Mouse (Mus musculus) kidney, postnatal 10 days (tissue): ENCODE results near the gene Ss18l2.
A peak's percentile ranks its signal among the peaks of the same experiment; 100 is the strongest.

Experiments
- DNase-seq: peaks from one replicate; pipeline ENCODE4 v3.0.0; 2021; ENCODE audit warnings: mixed read lengths

The Ss18l2 gene

DNA sequence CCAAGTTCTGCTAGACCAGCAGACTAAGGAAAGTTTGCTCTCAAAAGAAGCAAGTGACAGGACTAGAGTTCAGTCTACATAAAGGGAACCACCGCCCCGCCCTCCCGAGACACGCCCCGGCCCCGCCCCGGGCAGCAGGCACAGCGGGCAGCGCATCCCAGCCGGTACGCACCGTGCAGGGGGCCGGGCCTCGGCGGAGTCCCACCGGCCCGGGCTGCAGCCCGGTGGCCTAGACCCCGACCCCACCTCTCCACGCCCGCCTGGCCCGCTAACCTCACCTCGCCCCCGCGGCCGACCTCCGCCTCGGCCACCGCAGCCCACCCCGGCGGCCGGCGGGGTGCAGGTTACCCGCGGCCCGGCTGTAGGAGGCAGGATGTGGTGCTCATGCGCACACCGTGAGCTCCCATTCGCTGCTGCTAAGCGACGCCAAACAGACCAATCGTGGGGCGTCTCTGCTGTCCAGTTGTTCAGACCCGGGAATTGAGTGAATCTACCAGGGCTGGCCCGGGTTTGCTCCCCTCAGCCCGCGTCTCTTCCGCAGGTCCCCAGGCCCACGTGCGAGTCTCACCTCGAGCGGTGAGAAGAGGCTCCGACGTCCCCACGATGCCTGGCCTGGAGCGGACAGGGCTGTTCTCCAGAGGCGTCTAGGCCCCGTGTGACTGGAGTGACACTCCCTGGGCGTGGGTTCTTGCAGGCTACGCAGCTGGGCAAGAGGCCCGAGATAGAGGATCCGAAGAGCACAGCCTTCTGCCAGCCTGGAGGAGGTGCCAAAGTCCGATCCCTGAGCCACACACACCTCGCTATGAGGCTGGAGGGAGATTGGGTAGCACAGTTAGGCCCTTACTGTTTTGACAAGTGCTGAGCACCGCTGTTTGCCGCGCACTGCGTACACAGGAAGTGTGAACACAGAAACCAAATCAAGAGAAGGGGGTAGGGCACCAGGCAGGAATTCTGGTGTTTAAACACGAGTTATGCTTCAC, 5.2 kb upstream of the Ss18l2 start, which contains the start of gene Sec22c:
Gene Sec22c, minus strand, starts transcription at position 845 of the 980 bp plus-strand sequence.
- peak; percentile 92 for DNase-seq

- no peak for DNase-seq
Measured at GRCm38 (mm10) chr9:121706029-121706675, 4.0 kb upstream of the Ss18l2 start.

DNA sequence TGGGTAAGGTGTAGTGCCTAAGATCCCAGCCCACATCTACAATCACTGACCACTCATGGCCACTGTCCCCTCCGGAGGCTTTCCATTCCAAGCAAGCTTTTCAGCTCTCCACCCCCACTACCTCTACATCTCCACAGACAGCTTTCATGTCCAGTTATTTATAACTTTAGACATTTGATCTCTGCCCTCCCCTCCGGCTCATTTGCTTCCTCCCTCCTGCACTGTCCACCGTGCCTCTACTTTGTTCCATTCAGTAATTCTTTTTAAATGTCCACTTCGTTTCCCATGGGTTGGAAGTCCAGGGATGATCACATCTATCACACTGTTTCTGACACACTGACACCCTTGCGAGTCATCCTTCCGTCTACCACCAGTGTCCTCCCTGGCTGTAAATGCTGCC, 2.3 kb upstream of the Ss18l2 start:
- no peak for DNase-seq

GRCm38 (mm10) chr9:121708506-121709486, 1.3 kb upstream of the Ss18l2 start:
- no peak for DNase-seq

- no peak for DNase-seq
Measured at GRCm38 (mm10) chr9:121710584-121710975, 451 bp downstream of the Ss18l2 start.

DNA sequence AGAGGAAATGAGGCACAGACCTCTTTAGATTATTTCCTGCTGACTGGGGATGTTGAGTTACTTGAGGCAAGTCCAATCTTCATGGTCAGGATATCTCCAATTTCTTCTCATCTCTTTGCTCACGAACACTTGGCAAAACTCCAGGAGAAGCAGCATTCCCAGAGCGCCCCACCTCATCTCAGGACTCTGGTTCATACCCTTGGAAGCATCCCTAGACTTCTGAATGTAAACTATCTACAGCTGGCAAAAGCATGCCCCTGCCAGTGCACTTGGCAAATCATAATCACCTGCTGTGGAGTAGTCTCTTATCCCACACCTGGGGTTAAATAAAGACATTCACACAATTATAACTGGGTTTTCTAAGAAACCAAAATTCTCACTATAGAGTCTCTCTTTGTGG, 6.9 kb downstream of the Ss18l2 start:
- DNase-seq: no peak

GRCm38 (mm10) chr9:121718070-121718705, 8.1 kb downstream of the Ss18l2 start:
- DNase-seq: no peak

- peak; percentile 99 for DNase-seq
Measured at GRCm38 (mm10) chr9:121718792-121719318, 8.7 kb downstream of the Ss18l2 start, which contains the start of gene Nktr. Gene Nktr, plus strand, starts transcription at chr9:121719169.

GRCm38 (mm10) chr9:121719347-121720331, 9.5 kb downstream of the Ss18l2 start:
- DNase-seq: peak; percentile 43

GRCm38 (mm10) chr9:121740490-121740889, 30.4 kb downstream of the Ss18l2 start:
- DNase-seq: no peak

GRCm38 (mm10) chr9:121741168-121741567, 31.0 kb downstream of the Ss18l2 start:
- no peak for DNase-seq

- no peak for DNase-seq
Measured at GRCm38 (mm10) chr9:121744051-121744450, 33.9 kb downstream of the Ss18l2 start.

- DNase-seq: no peak
Measured at GRCm38 (mm10) chr9:121752774-121753173, 42.6 kb downstream of the Ss18l2 start.

GRCm38 (mm10) chr9:121754624-121755023, 44.5 kb downstream of the Ss18l2 start:
- DNase-seq: no peak

DNA sequence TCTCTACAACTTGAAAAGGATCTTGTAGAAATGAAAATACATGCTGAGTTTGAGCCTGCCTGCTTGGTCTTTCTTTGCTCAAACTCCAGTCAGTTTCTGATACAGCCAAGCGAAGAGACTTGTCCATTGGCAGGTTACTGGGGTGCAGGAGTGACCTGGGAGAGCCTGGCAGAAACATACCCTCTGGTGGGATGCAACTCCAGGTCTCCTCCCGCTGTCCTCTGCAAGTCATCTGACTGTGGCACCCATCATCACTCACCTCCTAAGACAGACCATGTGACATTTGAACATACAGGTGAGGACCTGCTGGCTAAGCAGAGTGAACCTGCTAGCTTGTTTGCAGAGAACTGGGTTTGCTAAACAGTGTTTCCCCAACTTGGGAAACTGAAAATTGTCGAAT, 46.7 kb downstream of the Ss18l2 start:
- no peak for DNase-seq

- no peak for DNase-seq
Measured at GRCm38 (mm10) chr9:121757432-121757831, 47.3 kb downstream of the Ss18l2 start.

GRCm38 (mm10) chr9:121757835-121758814, 48.0 kb downstream of the Ss18l2 start:
- DNase-seq: no peak

- DNase-seq: peak; percentile 84
Measured at GRCm38 (mm10) chr9:121759091-121760081, 49.3 kb downstream of the Ss18l2 start, which contains the start of gene Zfp651. Gene Zfp651, plus strand, starts transcription at chr9:121759330.
